Mouse (Mus musculus) CH12.LX (cell line): ENCODE measurements around the gene Hmgn5.

Experiments
- CTCF ChIP-seq, 2 experiments: IDR thresholded peaks in 1 of 2; conservative IDR thresholded peaks in 1 of 2; 2 replicates each; pipeline ENCODE4 v1.5.1; 2011 to 2012; ENCODE audit warnings: low read depth in 2 of 2, low read length in 2 of 2, improper control_type of control experiment in 1 of 2, inconsistent platforms in 1 of 2, mild to moderate bottlenecking in 1 of 2, moderate library complexity in 1 of 2
- EP300 ChIP-seq: IDR thresholded peaks from 2 replicates; pipeline ENCODE4 v1.6.1; 2011; ENCODE audit warnings: low read length, improper control_type of control experiment
- ETS1 ChIP-seq: conservative IDR thresholded peaks from 2 replicates; pipeline ENCODE4 v1.6.1; 2012; ENCODE audit warnings: low read depth, mild to moderate bottlenecking, inconsistent platforms, low read length, improper control_type of control experiment, moderate library complexity
- MAFK ChIP-seq: IDR thresholded peaks from 2 replicates; pipeline ENCODE4 v1.6.1; 2011; ENCODE audit warnings: low read length, improper control_type of control experiment; ENCODE audit not compliant: insufficient replicate concordance
- NRF1 ChIP-seq: IDR thresholded peaks from 2 replicates; pipeline ENCODE4 v1.6.1; 2014; ENCODE audit warnings: low read depth, mild to moderate bottlenecking, inconsistent platforms, low read length, improper control_type of control experiment, moderate library complexity
- POLR2A ChIP-seq: IDR thresholded peaks from 2 replicates; pipeline ENCODE4 v1.6.1; 2011; ENCODE audit warnings: low read depth, mild to moderate bottlenecking, improper control_type of control experiment, low read length
- RAD21 ChIP-seq: IDR thresholded peaks from 2 replicates; pipeline ENCODE4 v1.6.1; 2011; ENCODE audit warnings: low read depth, mild to moderate bottlenecking, low read length, improper control_type of control experiment, moderate library complexity
- SIN3A ChIP-seq: IDR thresholded peaks from 2 replicates; pipeline ENCODE4 v1.6.1; 2012; ENCODE audit warnings: low read length, improper control_type of control experiment, inconsistent platforms
- USF2 ChIP-seq: conservative IDR thresholded peaks from 2 replicates; pipeline ENCODE4 v1.6.1; 2011; ENCODE audit warnings: low read depth, low read length, improper control_type of control experiment
- ZKSCAN1 ChIP-seq: IDR thresholded peaks from 2 replicates; pipeline ENCODE4 v1.6.1; 2012; ENCODE audit warnings: low read depth, inconsistent platforms, low read length, improper control_type of control experiment, borderline replicate concordance

GRCm38 (mm10) chrX:109020858-109021257 lies 7.7 kb upstream of the Hmgn5 start:
- TF ChIP-seq MAFK = no peak
- no peak for TF ChIP-seq ETS1
- no peak for TF ChIP-seq USF2
- TF ChIP-seq ZKSCAN1 = no peak
- TF ChIP-seq NRF1 = no peak
- no peak for TF ChIP-seq SIN3A
- TF ChIP-seq CTCF (conservative IDR thresholded peaks at IDR 0.05 in 1 of 2, IDR thresholded peaks at IDR 0.05 in 1 of 2; ENCODE audit: low read depth in 2 of 2, low read length in 2 of 2) = no peak
- TF ChIP-seq POLR2A = no peak
- TF ChIP-seq EP300 = no peak
- no peak for TF ChIP-seq RAD21
